Mouse (Mus musculus) retina, postnatal 1 day (tissue): ENCODE results near the gene Maob.

Source experiments
- DNase-seq: peaks from one replicate; pipeline ENCODE4 v3.0.0-alpha.2; 2012

The Maob gene

GRCm38 (mm10) chrX:16817261-16817769 lies at the start of gene Maob:
Maob (minus strand) TSS chrX:16817366.
- peak; percentile 39 for DNase-seq

GRCm38 (mm10) chrX:16860244-16860643 lies 43.1 kb upstream of the Maob start:
- peak; percentile 27 for DNase-seq

GRCm38 (mm10) chrX:16846034-16846433 lies 28.9 kb upstream of the Maob start:
- no peak for DNase-seq

- DNase-seq: no peak
Measured at GRCm38 (mm10) chrX:16841443-16841842, 24.3 kb upstream of the Maob start.

- no peak for DNase-seq
Measured at GRCm38 (mm10) chrX:16837293-16837692, 20.1 kb upstream of the Maob start.

- DNase-seq: no peak
Measured at GRCm38 (mm10) chrX:16836488-16837082, 19.4 kb upstream of the Maob start.

GRCm38 (mm10) chrX:16826028-16826427 lies 8.9 kb upstream of the Maob start:
- DNase-seq: no peak

GRCm38 (mm10) chrX:16815965-16816364 lies 1.2 kb downstream of the Maob start:
- no peak for DNase-seq

GRCm38 (mm10) chrX:16812080-16812479 lies 5.1 kb downstream of the Maob start:
- DNase-seq: no peak

- no peak for DNase-seq
Measured at GRCm38 (mm10) chrX:16767453-16767852, 49.7 kb downstream of the Maob start.

- DNase-seq: peak; percentile 2
Measured at GRCm38 (mm10) chrX:16766156-16766555, 51.0 kb downstream of the Maob start.

GRCm38 (mm10) chrX:16761430-16761829 lies 55.7 kb downstream of the Maob start:
- DNase-seq: no peak

- no peak for DNase-seq
Measured at GRCm38 (mm10) chrX:16754761-16755160, 62.4 kb downstream of the Maob start.

- no peak for DNase-seq
Measured at GRCm38 (mm10) chrX:16748932-16749331, 68.2 kb downstream of the Maob start.

- no peak for DNase-seq
Measured at GRCm38 (mm10) chrX:16714033-16714432, 103.1 kb downstream of the Maob start.

- no peak for DNase-seq
Measured at GRCm38 (mm10) chrX:16706094-16706493, 111.1 kb downstream of the Maob start.
